Mouse (Mus musculus): ENCODE measurements around the gene Foxk1. TPM values are rescaled to one million over a fixed set of nuclear protein-coding genes. Genes with fewer than 3 reads are reported as not detected.

Gene Foxk1
- polyA plus RNA-seq, 1 experiment: 10.3 TPM

DNA sequence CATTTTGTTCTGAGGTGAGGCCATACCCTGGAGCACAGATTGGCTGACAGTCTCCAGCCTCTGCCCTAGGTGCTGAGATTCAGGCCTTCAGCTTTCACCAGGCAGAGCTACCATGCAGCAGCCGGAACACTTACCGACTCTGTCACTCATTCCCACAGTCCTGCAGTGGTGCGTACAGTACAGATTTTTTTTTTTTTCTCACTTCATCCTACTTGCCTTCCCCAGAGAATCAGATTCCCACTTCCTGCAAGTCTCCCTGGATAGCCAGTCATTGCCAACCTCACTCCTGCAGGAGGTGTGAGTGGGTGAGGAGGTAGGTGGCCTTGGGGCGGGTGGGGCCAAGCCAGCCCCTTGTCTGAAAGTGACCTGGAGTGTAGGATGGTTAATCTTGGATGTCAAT is 19.0 kb downstream of the Foxk1 start:
- no peak for DNase-seq (ENCODE audit: low read depth)

DNA sequence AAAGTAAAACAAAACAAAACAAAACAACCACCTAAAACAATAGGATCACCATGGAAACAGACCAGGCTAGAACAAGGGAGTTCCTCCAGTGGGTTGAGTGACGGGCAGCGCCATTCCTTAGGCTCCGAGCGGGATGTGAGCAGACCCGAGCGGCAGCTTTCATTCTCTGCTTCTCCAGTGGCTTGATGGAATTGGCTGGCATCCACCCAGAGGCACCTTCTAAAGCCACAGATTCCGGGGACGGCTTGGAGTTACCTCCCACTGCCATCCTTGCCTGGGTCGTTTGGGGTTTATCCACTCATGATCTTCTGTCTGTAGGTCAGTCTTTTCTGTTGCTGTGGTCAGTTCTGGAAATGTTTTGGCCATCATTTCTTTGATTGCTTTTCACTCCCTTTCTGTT is 19.6 kb downstream of the Foxk1 start:
- no peak for DNase-seq (ENCODE audit: low read depth)

DNA sequence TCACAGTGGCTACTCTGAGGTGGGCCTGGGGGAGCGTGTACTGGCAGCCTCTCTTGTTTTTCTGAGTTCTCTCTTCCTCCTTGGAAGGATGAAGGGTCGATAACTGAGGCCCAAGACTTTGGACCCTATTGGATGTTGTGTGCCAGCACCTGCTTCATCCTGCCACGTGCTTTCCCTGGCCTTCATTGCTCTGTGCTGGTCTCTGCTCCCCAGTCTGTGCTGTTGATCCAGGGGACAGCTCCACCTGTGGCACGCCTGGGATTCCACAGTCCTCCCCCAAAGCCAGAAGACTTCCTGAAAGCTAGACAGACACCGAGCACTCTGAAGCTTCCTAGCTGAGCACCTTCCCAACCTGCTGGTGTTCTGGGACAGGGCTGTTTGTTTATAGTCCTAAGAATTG is 20.6 kb downstream of the Foxk1 start:
- DNase-seq (ENCODE audit: low read depth): no peak

GRCm38 (mm10) chr5:142423141-142423540 is 21.8 kb downstream of the Foxk1 start:
- no peak for DNase-seq (ENCODE audit: low read depth)

GRCm38 (mm10) chr5:142423701-142424100 is 22.4 kb downstream of the Foxk1 start:
- DNase-seq (ENCODE audit: low read depth): no peak

GRCm38 (mm10) chr5:142424627-142425349 is 23.5 kb downstream of the Foxk1 start:
- DNase-seq (ENCODE audit: low read depth): no peak

- DNase-seq (ENCODE audit: low read depth): no peak
These were observed 25.2 kb downstream of the Foxk1 start for GRCm38 (mm10) chr5:142426476-142426875.

GRCm38 (mm10) chr5:142427876-142428275 is 26.6 kb downstream of the Foxk1 start:
- DNase-seq (ENCODE audit: low read depth): no peak

DNA sequence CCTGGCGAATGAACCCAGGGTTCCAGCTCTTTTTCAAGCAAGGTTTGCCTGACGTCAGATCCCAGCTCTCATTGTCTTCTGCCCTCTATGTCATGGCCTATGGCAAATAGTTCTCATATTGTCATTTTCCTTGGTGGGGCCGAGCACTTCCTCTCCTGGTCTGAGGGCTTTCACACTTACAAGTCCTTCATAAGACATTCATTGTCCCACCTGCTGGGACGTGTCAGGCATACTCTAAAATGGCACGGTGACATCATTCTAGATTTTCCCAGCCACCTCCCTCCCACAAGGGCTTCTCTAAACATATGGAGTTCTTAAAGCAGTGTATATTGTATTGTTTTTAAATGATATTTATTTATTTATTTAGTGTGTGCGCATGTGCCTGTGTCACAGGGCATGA is 27.4 kb downstream of the Foxk1 start:
- no peak for DNase-seq (ENCODE audit: low read depth)

GRCm38 (mm10) chr5:142431029-142431428 is 29.7 kb downstream of the Foxk1 start:
- no peak for DNase-seq (ENCODE audit: low read depth)

DNA sequence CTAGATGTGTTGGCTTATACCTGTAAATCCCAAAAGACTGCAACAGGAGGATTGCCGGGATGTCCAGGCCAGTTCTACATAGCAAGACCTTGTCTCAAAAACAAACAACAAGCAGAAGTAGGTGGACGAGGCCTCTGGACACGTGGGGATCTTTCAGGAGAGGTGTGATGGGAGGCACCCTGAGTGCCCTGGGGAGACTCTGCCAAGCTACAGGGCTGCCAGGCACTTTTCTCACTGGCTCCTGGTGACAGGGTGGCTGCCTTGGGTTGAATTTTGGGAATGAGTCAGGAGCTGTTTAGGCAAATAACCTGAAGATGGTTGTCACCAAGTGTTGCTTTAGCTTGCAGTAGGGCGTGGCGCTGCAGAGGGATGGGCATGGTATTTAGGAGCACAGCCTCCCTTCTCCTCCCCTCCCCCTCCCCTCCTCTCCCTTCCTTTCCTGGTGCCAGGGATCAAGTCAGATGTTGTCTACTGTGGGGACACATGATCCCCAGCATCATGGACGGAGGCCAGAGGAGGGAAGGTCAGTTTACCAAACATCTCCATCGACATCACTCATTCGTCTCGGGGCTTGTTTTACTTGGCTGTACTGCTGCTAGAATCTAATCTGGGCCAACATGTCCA is 30.6 kb downstream of the Foxk1 start:
- DNase-seq (ENCODE audit: low read depth): no peak

- DNase-seq (ENCODE audit: low read depth): no peak
These were observed 31.4 kb downstream of the Foxk1 start for GRCm38 (mm10) chr5:142432695-142433094.

DNA sequence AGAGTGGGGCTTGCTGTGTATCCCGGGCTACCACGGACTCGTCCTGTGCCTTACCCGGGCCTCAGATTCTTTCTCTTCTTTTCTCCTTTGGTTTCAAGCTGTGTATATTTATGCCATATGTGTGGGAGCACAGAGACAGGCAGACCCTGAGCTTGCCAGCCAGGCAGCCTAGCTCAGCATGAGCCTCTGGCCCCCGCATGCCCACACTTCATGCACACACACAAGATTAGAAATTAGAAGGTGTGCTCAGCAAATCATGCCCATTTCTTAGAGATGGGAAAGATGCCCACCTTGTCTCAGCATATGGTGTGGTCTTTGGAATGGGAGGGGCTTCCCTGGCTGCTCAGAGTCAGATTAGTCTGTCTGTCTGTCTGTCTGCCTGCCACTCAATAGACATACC is 32.8 kb downstream of the Foxk1 start:
- no peak for DNase-seq (ENCODE audit: low read depth)

GRCm38 (mm10) chr5:142435736-142436135 is 34.4 kb downstream of the Foxk1 start:
- DNase-seq (ENCODE audit: low read depth): no peak

DNA sequence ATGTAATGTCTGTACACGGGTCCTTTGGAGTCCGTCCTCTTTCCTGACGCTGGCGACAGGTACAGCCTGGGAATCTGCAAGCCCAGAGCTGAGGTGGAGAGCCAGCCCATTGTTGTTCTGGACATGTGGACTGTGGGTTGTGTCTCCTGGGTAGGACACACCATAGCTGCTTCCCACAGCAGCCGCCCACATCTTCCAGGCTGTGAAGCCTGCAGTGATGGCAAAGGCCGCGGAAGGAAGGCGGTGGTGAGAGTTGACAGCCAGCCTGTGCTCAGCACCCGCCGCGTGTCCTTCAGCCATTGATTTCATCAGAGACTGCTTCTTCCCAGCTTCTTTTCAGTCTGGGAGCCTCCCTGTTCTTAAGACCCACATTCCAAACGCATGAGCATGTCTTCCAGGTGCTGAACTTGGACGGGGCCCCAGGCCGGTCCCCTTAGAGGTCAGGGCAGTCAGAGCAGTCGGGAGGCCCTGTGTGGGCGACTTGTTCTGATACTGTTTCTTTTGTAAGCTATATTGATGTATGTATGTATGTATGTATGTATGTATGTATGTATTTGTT is 37.2 kb downstream of the Foxk1 start:
- no peak for DNase-seq (ENCODE audit: low read depth)

DNA sequence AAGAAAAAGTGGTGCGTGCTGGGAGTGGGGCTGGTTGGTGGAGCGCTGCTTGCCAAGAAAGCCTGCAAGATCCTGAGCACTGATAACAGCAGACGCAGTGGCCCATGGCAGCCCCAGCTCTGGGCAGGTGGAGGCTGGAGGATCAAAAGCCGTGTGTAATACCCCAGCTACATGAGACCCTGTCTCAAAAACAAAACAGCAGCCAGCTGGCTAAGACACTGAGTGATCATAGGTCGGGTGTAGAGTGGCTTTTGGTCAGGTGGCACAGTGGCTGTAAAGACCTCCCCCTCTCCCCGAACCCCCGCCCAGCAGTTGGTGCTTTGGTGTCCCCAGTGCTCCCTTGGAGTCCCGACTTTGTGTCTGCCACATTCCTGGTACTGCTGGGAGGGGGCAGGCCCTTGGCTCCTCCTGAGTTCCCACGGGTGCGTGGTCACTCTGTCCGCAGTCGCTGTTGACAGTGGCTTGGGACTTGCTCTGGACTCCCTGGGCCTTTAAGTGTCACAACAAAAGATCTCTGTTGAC is 38.7 kb downstream of the Foxk1 start:
- DNase-seq (ENCODE audit: low read depth): no peak

GRCm38 (mm10) chr5:142440451-142441147 is 39.3 kb downstream of the Foxk1 start:
- DNase-seq (ENCODE audit: low read depth): no peak

GRCm38 (mm10) chr5:142441332-142442044 is 40.2 kb downstream of the Foxk1 start:
- no peak for DNase-seq (ENCODE audit: low read depth)

DNA sequence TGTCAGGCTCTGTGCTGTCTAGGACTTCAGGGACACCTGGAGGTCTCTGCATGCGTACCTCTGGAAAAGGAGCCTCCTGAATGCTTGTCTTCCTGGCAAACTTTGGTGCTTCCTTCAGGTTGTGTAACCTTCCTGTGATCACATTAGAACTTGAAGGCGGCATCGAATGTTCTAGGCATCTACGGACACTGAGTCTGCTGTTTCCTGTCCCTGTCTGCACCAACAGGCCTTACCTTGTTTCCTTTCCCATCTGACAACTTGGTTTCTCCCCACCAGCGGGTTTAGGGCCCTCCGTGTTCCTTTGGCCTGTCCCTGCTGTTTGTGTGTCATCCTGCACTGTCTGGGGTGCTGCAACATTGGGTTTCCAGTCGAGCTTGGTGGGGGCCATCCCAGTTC is 40.7 kb downstream of the Foxk1 start:
- no peak for DNase-seq (ENCODE audit: low read depth)

- no peak for DNase-seq (ENCODE audit: low read depth)
These were observed 42.2 kb downstream of the Foxk1 start for GRCm38 (mm10) chr5:142443514-142443913.

DNA sequence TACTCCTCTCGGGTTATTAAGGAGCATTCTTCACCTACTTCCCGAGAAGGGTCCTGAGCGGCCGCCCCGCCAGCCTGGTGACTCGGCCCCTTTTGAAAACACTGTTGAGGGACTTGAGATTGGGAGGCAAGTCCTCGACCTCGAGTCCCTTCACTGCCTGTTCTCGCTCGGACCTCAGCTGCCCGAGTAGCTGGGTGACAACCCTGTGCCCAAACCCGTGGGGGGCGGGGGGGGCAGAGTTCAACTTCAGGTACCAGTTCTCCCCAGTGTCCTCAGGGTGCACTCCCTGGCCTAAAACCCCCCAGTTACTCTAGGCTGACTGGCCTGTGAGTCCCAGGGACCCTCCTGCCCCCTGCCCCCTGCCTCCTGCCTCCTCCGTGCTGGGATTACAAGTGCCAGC is 42.7 kb downstream of the Foxk1 start:
- no peak for DNase-seq (ENCODE audit: low read depth)

Data from gonadal fat pad, adult 2 months (tissue).